Mouse (Mus musculus): ENCODE measurements at regions not wholly inside any gene's neighbourhood (a gene's known extent, or its start where the extent isn't known, plus 50 kb on each side); places are given as distances from the start of the nearest gene placed in this dataset.
"Not testable (repeated sequence)": the region's sequence is repeated elsewhere in the genome, so short reads cannot be mapped to it uniquely, and the experiment has no call there.

DNA sequence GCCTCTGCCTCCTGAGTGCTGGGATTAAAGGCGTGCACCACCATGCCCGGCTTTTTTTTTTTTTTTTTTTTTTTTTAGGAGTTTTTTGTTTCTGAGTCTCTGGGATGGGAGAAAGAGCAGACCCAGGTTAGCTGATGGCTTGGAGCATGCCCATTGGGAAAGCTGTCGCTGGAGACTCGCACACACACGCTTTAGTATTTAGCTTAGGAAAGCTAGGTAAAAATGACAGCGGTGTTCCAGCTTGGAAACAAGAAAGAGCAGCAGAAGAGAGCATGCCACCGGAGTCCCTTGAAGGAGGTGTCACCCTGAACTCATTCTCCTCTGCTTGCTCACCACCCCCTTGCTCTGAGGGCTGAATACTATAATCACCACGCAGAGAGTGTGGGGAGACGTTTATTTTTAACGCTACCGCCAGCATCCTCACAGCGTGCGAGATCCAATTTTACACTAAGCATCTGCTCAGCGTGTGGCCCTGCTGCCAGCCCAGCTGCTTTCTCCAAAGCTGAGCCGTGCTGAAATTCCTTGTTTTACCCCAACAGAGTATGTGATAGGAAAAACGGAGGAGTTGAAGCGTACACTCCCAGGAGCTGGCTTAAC is 95.9 kb upstream of the Map3k1 start:
- DNase-seq (ENCODE audit: low spot score in 2 of 2): peak; percentile 88 to 93

DNA sequence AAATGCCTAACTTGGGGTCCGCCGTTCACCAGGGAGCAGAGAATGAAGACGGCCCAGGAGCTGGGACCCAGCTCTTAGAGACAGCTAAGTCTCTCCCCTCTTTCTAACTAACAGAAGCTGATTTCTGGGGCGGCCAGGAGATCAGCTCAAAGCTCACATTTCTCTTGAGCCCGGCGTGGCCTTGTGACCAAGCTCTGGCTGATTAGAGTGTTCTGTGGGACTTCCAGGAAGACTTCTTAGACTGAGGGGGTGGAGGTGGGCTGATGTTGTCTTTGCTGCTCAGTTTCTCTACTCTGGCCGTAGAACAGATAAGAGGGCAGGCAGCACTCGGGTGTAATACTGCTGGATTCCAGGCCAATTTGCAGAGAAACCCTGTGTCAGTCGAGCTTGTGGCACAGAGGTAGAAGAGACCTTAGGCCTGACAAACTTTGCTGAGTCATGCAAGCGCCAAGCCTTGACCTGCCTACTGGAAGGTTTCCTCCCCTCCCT is 96.5 kb upstream of the Map3k1 start:
- DNase-seq (ENCODE audit: low spot score in 2 of 2): no peak

DNA sequence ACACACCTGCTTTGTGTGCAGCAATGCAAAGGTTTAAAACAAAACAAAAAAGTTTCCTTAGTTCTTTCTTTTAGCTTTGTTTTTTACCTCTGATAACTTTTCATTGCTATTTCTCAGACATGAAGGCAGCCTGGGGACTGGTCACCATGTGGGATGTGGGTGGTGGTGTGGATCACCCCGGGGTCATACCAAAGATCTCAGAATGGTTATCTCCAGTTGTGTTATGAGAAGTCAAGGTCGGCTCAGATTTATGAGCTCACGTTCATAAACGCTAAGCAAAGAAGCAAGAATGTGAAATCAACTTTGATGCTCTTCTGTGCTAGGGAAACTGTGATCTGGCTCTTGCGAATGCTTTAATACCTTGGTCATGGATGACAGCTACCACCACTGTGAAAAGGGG is 102.3 kb upstream of the Map3k1 start:
- DNase-seq (ENCODE audit: low spot score in 2 of 2): no peak

DNA sequence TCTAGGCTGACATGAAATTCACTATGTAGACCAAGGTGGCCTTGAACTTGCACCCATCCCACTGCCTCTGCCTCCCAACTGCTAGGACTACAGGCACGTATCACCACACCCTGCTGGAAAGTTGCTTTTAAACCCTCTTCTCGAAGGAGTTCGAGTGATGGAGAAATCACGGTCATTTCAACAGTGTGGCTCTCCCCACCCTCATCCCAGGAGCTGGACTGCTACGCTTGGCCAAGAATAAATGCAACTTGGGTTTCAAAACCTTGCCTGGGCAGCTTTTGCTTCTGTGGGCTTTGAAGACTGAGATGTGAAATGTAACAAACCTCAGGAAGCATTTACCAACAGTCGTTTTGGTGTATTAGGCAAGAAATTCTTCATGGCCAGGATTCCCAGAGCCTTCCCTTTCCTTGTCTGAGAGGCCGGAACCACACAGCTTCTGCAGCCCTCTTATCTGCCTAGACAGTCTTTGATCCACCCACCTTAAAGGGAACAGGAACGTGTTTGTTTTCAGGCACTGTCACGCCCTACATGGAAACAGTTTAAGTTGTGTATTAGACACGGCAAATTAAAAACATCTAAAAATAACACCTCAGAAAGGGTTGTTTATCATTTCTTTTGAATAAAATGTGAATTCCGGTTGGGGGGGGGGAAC is 103.0 kb upstream of the Map3k1 start:
- no peak for DNase-seq (ENCODE audit: low spot score in 2 of 2)

DNA sequence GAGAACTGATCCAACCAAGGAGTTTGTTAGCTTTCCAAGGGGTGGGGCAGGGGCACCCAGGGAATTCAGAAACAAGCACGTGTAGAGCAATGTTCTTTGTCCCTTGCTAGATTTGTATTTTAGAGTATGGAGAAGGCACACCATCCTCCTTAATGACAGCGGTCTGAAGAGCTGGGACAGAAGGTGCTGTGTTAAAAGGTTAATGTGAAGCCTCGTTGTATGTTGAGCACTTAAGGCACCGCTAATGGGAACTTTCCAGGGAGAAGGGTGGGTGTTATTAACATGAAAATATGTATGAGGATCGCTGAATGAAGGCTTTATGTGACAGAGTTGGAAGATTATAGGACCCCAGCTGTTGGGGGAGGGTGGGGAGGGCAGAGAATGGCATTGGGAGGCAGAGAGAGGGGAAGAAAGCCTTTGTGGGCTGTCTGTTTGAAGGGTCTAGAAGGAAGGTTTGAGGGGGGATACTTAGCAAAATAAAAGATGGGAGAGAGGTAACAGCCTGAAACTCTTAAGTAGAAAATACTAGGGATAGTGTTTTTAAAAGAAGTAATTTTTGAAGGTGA is 105.6 kb upstream of the Map3k1 start:
- no peak for DNase-seq (ENCODE audit: low spot score in 2 of 2)

DNA sequence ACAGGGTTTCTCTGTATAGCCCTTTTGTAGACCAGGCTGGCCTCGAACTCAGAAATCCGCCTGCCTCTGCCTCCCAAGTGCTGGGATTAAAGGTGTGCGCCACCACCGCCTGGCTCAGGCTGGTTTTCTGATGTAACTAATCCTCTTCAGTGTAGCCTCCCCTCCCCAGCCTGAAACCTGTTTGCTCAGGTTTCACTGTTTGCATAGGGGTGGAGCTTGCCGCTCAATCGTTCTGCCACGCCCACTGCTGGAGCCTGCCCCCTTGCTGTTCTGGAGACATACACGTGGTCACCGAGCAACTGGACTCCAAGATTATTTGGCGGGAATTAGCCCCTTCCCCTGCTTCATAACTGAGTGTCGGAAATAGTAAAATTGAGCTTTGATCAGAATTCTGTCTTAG is 110.6 kb upstream of the Map3k1 start:
- not testable (repeated sequence) for DNase-seq (ENCODE audit: low spot score in 2 of 2)

DNA sequence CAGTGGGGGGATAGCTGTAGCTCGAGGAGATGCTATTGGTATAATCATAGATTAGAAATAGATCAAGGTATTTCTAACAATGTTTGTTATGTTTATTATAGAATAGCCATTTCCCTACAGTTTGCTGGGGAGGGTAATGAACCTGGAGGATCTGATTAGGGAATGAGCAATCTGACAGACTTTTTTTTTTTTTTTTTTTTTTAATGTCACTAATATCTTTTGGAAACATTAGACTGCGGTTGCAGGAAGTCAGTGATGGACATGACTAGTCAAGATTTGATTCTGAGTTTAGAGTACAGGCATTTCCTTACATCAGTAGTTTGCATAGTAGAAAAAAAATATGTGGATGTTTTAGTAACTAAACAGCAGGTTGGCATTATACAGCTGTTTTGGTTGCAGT is 111.7 kb upstream of the Map3k1 start:
- no peak for DNase-seq (ENCODE audit: low spot score in 2 of 2)

DNA sequence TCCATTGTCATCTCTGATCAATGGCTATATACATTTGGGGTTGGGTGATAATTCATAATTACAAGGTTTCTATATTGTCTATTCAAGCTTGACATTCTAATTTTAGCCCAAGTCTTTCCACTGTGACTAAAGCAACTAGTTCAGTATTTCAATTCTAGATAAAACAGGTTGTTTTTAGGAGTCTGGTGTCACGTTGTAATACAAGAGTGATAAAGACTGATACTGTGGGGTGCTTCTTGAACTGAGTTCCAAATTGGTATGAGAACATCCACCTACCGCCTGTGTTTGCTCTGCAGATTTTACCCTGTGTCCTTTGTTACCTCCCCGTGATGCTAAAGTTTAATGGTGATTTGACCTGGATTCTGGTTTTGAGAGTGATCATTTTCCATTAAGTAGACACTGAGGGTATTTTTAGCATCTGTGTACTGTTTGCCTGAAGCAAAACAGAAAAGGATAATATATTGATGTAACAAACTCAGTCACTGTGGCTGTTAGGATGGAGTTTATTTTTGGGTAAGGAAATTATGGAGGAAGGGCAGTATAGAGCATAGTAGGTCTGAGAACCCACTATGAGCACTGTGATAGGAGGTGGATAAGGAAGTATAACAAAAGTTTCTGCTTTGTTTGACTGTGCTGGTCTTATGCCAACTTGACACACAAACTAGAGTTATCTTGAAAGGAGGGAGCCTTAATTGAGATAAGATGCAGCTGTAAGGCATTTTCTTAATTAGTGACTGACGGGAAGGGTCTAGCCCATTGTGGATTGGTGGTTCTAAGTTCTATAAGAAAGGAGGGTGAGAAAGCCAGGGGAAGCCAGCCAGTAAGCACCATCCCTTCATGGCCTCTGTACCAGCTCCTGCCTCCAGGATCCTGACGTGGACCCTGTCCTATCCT is 112.6 kb upstream of the Map3k1 start:
- DNase-seq (ENCODE audit: low spot score in 2 of 2): no peak

DNA sequence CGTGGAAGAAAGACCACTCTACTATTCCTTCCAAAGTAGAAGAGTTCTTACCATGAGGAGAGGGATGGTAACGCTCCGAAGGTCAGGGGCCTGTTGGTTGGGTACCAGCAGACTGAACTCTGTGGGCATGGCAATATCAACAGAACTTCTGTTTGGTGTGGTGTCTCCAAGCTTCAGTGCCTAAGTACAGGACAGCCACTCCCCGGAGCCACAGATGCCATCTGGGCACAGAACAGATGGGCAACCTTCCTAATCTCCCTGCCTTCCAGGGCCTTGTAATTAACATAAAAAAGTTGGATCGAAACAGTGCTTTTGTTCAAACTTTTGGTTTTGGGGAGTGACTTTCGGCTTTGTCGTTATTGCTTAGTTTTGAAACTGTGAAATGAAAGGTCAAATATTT is 116.6 kb upstream of the Map3k1 start:
- DNase-seq (ENCODE audit: low spot score in 2 of 2): no peak

DNA sequence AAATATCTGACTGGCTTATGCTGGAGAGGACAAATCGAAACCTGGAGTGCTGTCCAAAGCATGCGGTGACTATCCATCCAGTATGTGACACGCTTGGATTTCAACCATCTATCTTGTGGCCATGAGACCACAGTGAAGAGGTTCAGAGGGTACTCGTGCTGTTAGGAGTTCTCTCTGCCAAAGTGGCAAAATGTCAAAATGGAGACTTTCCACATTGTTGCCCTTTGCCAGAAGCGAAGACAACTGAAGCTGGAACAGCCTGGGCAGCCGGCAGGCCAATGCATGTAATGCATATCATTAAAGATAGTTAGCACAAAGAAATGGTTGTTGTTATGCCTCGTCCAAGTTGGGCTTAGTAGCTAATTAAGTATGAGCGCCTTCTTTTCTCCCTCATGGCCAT is 118.0 kb upstream of the Map3k1 start:
- no peak for DNase-seq (ENCODE audit: low spot score in 2 of 2)

DNA sequence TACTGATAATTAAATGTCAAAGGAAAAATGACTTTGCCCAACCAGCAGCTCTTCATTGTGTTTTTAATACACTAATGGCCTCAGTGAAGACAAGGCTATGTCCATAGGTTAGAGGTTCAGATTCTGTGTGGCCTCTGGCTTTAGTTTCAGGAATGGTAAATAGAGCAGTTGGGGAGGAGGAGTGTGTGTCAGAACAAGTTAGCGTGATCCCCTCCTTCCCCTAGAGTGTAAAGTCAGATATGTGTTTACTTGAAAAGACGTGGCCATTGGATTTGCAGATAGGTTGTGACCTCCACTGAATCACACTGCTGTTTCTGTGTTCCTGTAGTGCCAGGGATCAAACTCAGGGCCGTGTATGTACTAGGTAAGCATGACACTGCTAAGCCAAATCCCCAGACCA is 118.7 kb upstream of the Map3k1 start:
- DNase-seq (ENCODE audit: low spot score in 2 of 2): no peak

DNA sequence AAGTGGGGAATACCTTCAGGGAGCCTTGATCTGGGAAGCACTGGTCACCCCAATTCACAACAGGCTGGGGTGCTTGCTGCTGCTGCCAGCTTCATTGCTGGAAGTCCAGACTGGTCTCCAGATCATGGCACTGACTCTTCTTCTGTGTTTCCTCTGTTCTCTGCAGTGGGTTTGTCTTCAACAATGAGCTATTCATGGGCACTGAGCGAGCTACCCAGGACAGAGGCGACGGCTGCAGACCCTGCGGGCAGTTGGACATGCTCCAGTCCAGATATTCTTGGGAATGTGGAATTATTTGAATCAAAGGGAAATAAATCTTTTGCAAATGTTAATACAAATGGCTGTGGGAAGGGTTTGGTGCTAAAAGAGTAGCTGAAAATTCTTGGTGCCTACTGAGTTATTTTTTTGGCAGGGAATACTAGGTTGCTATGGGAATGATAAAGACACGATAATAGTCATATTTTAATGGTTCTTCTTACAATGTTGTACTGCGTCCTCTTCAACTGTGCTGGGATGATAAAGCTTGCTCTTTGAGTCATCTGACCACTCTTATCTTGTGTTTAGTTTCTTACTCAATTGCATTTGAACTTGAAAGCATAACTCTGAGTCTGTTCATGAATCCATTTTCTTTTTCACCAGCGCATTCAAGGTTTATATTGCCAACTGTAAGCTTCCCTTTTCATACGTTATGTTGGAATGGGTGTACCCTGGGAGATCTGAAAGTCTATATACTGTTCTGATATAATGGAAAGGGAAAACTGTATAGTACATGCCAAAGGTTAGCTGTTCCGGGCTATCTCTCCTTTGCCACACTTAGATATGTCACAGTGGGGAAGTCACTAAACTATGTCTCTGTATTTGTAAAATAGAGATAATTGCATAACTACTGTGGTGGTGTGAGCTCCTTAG is 120.1 kb upstream of the Map3k1 start:
- DNase-seq (ENCODE audit: low spot score in 2 of 2): no peak

DNA sequence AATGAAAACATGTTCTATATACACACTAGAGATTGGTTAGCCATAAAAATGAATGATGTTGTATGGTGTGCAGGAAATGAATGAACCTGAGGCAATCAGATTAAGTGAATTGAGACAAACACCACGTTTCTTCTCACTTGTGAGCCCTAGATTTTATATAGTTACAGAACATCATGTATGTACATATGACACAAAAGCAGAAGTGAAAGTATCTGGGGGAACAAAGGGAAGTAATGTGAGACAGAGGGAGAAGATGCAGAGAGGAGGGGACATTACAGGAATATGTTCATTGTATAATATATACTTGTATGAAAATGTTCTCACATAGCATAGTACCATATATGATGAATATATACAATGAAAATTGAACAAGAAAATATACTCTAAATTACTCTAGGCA is 121.1 kb upstream of the Map3k1 start:
- DNase-seq (ENCODE audit: low spot score in 2 of 2): no peak

DNA sequence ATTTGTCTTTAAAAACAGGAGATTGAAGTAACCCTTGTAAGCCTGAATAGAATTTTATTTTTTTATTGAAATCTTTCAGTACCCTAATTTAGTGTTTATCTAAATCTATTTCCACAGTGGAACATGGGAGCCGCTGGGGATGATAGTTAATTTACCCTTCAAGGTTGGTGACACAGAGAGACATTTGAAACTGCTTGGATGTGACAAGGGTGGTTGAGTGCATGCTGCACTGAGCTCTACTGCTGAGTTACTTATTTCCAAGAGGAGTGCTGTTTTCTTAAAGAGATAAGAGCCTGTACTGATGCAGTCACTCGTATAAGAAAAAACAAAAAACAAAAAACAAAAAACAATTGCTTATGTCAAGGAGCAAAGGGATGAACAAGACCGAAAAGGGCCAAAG is 123.7 kb upstream of the Map3k1 start:
- no peak for DNase-seq (ENCODE audit: low spot score in 2 of 2)

DNA sequence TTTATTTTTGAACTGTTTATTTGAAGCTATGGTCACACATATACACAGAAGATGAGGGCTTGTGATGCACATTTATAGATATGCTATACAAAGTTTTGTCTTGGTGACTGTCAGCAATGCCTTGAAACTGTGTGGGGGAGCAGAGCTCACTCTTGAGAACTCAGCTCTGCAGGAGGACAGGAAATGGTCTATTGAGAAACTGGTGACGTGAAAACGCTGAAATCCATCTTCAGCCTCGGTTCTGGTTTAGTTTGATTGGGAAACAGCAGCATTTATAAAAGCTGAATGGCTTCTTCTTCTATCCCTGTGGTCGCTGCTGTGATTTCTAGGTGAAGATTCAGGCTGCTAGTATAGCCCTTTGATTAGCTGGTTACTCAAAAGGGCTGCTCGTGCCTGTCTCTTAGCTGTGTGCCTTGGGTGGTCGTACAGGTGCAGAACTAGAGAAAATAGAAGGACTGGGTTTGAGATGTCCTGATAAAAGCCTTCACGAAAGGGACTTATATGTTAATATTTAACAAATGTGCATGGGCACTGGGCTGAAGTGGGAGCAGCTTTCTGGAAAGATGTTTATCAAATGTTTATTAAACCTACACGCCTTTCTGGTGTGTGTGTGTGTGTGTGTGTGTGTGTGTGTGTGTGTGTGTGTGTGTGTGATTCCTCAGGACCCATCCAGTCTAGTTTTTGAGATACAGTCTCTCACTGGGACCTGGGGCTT is 124.9 kb upstream of the Map3k1 start:
- DNase-seq (ENCODE audit: low spot score in 2 of 2): no peak

DNA sequence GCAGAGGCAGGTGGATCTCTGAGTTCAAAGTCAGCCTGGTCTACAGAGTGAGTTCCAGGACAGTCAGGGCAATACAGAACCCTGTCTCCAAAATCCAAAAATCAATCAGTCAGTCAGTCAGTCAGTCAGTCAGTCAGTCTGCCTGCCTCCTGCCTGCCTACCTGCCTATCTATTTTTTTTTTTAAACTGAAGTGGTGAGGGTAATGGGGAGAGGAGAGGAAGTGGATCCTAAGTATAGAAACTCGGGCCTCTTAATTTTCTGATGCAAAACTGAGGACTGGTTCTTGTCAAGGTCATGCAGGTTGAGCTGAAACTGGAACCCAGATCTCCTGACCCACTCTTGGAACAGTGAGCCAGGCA is 126.9 kb upstream of the Map3k1 start:
- DNase-seq (ENCODE audit: low spot score in 2 of 2): no peak

DNA sequence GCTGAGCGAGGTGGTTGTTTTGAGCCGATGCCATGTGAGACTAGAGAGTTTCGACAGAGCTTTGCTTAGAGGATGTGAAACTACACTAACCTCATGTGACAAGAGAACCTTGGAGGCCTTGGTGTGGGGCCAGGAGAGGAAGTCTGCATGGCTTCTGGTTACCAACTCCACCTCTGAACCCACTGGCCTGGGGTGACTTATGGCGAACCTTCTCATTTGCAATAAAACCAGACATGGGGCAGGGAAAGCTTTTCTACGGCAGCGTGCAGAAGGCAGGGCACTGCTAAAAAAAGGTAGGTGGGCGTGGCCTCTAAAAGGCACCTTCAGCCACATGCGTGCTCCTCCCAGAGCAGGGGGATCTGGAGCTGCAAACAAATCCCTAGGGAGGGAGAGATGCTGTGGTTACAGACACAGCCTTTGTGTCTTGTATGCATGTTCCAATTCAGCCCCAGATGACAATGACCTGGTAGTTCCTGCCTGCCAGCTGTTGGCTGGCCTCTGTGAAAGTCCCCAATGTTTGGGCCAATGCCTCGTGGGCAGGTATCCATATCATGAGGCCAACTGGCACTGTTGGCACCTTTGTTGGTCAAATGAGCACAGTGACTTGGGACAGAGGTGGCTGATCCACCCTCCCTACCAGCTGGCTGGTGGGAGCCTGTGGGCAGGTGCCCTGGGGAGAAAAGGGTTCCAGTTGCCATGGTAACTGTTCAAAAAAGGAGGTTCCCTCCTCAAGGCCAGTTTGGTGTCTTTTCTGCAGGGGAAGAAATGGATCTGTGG is 127.5 kb upstream of the Map3k1 start:
- peak; percentile 63 to 71 for DNase-seq (ENCODE audit: low spot score in 2 of 2)

DNA sequence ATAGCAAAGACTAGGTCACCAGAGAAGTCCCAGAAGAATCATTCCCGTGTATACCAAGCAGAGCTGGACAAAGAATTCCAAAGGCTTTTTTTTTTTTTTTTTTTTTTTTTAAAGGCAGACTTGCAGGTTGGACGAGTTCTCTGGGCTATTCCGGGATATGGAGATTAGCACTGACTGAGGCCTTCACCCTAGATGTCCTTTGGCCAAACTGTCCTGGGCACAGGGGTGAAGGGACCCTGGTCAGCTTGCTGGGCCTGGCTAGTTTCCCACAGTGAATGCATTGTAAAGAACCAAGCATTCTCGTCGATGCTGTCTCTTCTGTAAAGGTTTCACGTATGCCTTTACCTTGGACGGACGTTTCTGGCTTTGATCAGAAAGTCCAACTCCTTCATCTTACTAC is 128.2 kb upstream of the Map3k1 start:
- DNase-seq (ENCODE audit: low spot score in 2 of 2): no peak

DNA sequence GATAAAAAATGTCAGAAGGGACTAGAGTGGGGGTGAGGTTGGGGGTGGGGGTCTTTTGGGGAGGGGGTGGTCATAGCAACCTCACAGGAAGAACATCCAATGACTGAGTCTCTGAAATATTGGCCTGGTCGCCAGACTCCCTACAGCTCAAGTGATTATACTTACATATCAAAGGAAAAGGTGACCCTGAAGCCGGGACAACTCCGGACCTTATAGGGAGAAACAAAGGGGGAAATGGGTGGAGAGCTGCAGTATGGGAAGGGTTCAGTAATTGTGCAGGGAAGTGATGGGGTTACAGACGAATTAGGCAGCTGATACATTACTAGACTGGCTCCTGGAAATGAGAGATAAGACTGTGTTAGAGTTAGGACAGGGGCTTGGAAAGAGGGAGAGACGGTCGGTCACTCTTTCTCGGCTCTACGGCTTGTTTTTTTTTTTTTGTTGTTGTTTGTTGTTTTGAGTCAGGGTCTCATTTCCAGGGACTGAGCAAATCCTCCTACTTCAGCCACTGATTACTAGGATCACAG is 130.2 kb upstream of the Map3k1 start:
- no peak for DNase-seq (ENCODE audit: low spot score in 2 of 2)
